Mouse (Mus musculus) erythroblast, embryonic 14.5 days (primary cell): ENCODE measurements around the gene Hnrnpl.

Experiments used
- GATA1 ChIP-seq: IDR thresholded peaks from 2 replicates; pipeline ENCODE4 v1.6.1; 2012; ENCODE audit warnings: low read length, inconsistent platforms, mixed read lengths
- TAL1 ChIP-seq: IDR thresholded peaks from 3 replicates; pipeline ENCODE4 v1.6.1; 2012; ENCODE audit warnings: low read length, inconsistent platforms, mixed read lengths

DNA sequence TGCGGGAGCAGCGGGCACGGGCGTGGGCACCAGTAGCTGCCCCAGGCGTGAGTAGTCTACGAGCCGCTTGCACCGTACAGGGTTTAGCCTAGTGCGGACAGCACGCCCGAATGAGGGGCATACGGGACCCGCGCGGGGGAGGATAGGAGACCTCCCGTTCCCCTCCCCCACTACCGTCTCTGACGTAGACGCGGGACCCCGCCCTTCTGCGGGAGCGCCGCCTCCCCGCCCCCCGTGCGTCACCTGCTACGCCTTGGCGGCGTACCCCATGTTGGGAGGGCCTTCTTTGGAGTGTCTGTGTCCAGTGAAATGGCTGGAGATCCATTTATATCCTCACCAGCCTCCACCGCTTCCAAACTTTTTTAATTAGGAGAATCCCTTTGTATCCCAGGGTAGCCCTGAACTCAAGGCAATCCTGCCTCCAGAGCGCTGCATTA is 634 bp downstream of the Hnrnpl start:
- TF ChIP-seq GATA1 (no peak), TAL1 (no peak)
